Mouse (Mus musculus): Measurements from ENCODE around the gene Ikbke.
"Not testable (repeated sequence)": the region's sequence is repeated elsewhere in the genome, so short reads cannot be mapped to it uniquely, and the experiment has no call there.

Ikbke gene

DNA sequence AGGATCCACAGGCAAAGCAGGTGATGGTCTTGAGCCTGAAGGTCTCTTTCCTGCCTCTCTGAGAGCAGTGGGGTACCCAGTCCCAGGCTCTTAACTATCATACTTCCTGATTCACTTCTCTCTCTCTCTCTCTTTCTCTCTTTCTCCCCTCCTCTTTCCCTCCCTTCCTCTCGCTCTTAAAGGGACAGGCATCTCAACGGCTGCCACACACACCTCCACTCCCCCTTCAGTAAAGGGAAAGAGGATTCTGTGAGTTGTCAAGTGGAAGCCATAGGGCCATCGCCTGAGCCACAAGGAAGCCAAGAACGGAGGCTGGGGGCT lies at the start of gene Ikbke:
Gene Ikbke, minus strand, starts transcription at position 151 of the 321 bp plus-strand sequence.
- no peak for DNase-seq (ENCODE audit: extremely low spot score, low read depth, low spot score)

DNA sequence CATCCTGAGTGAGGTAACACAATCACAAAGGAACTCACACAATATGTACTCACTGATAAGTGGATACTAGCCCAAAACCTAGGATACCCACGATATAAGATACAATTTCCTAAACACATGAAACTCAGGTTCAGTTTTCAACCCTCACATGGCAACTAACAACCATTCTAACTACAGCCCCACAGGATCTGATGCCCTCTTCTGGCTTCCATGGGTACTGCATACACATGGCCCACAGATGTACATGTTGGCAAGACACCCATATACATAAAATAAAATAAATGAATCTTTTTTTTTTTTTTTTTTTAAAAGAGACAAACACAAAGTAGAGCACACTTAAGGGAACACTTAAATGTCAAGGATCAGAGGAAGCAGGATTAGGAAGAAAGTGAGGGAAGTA lies 49.7 kb upstream of the Ikbke start:
- not testable (repeated sequence) for DNase-seq (ENCODE audit: extremely low spot score, low read depth, low spot score)

DNA sequence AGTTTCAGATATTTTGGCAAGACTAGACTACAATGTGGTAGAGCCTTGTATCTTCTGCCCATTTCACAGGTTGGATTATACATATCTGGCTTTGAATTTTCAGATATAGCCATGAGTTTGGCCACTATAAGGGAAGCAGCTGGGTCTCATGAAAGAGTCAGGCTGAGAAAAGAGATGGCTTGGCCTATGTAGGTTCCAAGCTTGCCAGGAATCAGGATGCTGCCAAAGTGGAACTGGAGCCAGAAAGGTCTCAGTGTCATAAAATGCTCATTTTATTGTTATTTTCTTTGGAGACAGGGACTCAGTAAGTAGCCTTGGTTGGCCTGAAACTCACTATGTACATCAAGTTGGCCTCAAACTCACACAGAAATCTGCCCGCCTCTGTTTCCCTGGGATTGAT lies 47.8 kb upstream of the Ikbke start:
- no peak for DNase-seq (ENCODE audit: extremely low spot score, low read depth, low spot score)

- no peak for DNase-seq (ENCODE audit: extremely low spot score, low read depth, low spot score)
Observed at GRCm38 (mm10) chr1:131324816-131325463, 45.5 kb upstream of the Ikbke start.

DNA sequence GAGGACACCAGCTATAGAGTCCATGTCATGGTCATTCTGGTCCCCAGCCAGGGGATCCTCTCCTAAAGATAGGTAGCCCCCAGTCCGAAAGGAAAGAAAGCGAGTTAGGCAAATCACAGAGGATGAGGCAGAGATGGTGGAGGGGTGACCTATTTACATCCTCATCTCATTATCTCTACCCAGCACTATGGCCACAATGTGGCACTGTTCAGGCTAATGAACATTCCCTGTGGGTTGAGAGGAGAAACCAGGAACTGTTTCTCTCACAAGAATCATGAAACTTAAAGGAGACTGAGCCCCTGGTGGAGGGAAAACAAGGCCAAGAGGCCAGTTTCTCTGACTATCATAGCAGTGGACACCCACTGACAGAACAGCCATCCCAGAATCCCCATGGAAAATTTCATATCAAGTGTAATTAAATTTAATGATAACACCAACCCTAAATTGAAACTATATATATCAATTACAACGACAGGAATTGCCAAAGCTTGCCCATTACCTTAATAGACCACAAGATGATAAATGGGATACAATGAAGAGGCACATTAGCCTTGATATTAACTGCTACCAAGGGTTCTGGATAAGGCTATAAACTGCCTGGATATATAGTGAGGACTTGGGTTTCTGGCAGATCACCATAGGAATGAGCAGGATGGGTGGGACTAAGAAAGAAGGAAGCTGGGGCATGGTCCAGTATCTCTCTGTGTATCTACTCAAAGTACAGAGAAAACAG lies 40.4 kb upstream of the Ikbke start:
- no peak for DNase-seq (ENCODE audit: extremely low spot score, low read depth, low spot score)

DNA sequence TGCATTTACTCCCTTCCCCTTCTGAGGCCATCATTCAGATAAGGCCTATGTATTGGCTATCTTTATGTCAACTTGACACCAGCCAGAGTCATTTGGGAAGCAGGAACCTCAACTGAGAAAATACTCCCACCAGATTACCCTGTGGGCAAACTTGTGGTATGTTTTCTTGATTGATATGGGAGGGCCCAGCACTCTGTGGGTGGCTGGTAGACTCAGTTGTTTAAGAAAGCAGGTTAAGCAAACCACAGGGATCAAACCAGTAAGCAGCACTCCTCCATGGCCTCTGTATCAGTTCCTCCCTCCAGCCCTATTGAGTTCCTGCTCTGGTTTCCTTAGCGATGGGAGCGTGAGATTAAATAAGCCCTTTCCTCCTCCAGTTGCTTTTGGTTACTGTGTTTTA lies 39.0 kb upstream of the Ikbke start:
- DNase-seq (ENCODE audit: extremely low spot score, low read depth, low spot score), result no peak

DNA sequence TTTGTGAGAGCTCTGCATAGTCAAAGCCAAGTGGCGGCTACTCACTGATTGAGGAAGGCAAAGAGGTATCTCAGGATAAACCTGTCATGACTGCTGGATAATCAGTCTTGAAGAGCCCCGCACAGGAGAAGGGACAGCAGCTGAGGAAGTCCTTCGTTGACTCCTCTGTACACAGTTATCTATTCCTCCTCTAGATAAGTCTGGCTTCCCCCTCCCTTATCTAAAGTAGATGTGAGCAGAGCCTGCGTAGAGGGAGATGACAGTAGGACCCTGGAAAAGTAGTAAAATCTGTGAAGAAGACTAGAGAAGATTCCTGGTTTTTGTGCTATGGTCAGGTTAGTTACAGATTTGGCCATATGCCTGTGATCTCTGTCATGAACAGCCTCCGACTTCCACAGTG lies 38.2 kb upstream of the Ikbke start:
- no peak for DNase-seq (ENCODE audit: extremely low spot score, low read depth, low spot score)

- DNase-seq (ENCODE audit: extremely low spot score, low read depth, low spot score), result no peak
Observed at GRCm38 (mm10) chr1:131311284-131311683, 31.9 kb upstream of the Ikbke start.

- DNase-seq (ENCODE audit: extremely low spot score, low read depth, low spot score), result no peak
Observed at GRCm38 (mm10) chr1:131310237-131310818, 30.9 kb upstream of the Ikbke start.

GRCm38 (mm10) chr1:131300750-131301149 lies 21.3 kb upstream of the Ikbke start:
- no peak for DNase-seq (ENCODE audit: extremely low spot score, low read depth, low spot score)

- no peak for DNase-seq (ENCODE audit: extremely low spot score, low read depth, low spot score)
Observed at GRCm38 (mm10) chr1:131299788-131300187, 20.4 kb upstream of the Ikbke start.

GRCm38 (mm10) chr1:131299240-131299639 lies 19.8 kb upstream of the Ikbke start:
- no peak for DNase-seq (ENCODE audit: extremely low spot score, low read depth, low spot score)

GRCm38 (mm10) chr1:131298171-131298570 lies 18.8 kb upstream of the Ikbke start:
- no peak for DNase-seq (ENCODE audit: extremely low spot score, low read depth, low spot score)

DNA sequence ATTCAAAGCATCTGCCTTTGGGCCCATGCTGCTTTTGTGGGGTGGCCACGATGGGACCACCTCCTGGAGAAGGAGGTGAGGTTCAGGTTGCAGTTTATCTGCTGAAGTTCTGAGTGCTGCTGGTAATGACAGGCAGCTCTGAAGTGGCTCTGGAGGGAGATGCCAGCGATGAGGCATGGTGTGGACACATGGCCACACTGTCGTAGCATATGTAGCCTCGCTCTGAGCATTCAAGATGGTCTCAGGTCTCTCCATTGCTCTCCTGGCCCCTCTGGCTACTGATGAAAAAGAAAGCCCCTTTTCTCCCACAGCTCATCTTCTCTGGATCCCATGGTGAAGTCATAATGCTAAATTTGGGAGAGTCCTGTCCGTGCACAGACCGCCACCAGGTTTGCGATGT lies 17.3 kb upstream of the Ikbke start:
- DNase-seq (ENCODE audit: extremely low spot score, low read depth, low spot score), result no peak

GRCm38 (mm10) chr1:131295200-131295599 lies 15.8 kb upstream of the Ikbke start:
- no peak for DNase-seq (ENCODE audit: extremely low spot score, low read depth, low spot score)

DNA sequence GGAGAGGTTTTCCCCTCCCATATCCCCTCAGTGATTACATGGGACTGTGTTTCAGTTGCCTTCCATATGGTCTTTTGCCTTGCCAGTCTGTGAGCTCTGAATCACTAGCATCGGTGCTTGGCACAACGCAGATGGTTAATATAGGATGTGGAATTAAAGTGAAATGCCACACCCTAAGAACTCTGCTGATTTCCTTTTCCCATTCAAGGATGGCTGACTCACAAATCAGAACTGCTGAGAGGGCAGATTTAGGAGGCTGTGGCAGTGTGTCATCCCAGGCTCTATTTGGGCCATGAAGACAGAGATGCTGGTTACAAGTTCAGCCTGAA lies 14.5 kb upstream of the Ikbke start:
- DNase-seq (ENCODE audit: extremely low spot score, low read depth, low spot score), result no peak

DNA sequence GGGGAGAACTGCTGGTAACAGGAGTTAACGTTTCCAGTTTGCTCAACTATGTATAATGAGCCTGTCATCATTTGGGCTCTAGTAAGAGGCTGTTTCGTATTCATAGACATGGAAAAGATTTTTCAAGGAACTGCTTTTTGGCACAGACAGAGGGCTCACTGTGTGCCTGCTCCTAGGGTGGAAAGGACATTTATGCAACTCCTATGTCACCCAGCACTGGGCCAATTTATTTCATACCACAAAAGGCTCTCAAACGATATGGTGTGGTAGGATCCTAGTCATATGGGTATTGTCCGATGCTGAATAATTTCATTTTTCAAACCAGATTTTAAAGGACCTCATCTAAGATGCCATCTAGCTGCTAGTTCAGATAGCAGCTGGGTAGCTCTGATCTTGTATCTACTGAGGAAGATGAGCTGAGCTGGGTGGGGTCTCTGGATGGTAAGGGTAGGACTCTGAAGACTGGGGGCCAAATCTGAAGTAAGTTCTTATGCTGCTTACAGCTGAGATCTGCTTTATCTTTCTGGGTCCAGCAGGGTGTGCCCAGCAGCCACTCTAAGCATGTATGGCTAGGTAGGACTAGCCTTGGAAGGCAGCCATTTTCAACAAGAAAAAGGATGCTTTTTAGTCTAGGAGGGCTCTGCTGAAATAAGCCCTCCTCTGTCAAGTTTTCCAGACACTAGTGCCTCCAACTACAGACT lies 14.0 kb upstream of the Ikbke start:
- DNase-seq (ENCODE audit: extremely low spot score, low read depth, low spot score), result no peak

GRCm38 (mm10) chr1:131290648-131291047 lies 11.2 kb upstream of the Ikbke start:
- DNase-seq (ENCODE audit: extremely low spot score, low read depth, low spot score), result peak; percentile 37

- DNase-seq (ENCODE audit: extremely low spot score, low read depth, low spot score), result no peak
Observed at GRCm38 (mm10) chr1:131288938-131289337, 9.5 kb upstream of the Ikbke start.

GRCm38 (mm10) chr1:131287267-131287666 lies 7.9 kb upstream of the Ikbke start:
- no peak for DNase-seq (ENCODE audit: extremely low spot score, low read depth, low spot score)

- no peak for DNase-seq (ENCODE audit: extremely low spot score, low read depth, low spot score)
Observed at GRCm38 (mm10) chr1:131286803-131287202, 7.4 kb upstream of the Ikbke start.

DNA sequence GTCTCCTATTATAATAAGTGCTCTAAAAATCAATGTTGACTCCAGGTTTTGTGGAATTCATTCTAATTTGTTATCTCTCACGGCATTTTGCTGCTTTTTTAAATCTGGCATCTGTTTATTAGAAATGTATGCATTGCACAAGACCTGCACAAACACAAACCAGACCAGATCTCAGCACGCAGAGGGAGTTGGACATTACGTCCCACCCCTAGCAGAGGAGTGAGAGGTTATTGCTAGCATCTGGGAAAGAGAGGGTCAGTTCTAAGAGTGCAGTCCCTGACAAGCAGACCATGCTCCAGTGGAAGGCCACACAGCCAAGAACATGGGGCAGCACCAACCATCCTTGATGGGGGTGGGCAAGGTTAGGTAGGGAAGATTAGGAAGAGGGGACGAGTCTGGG lies 5.2 kb upstream of the Ikbke start:
- no peak for DNase-seq (ENCODE audit: extremely low spot score, low read depth, low spot score)
